Mouse (Mus musculus) forebrain, embryonic 16.5 days (tissue): Measurements from ENCODE around the gene Car2. TPM values are rescaled to one million over a fixed set of nuclear protein-coding genes. Genes with fewer than 3 reads are reported as not detected.

Experiments used
- ATAC-seq: fragments of 200-750 bp; cut with Nextera tagmentation; 2 replicates; pipeline ENCODE4 v1.8.0; 2017; ENCODE audit warnings: mild to moderate bottlenecking, moderate library complexity
- H3K27ac ChIP-seq: fragments of 300-500 bp; sonication (generic); 2 replicates; pipeline ENCODE4 v1.5.1; 2014; ENCODE audit warnings: low read length, control low read depth
- H3K27me3 ChIP-seq: fragments of 300-500 bp; sonication (generic); replicated peaks from 2 replicates; pipeline ENCODE4 v1.6.1; 2014; ENCODE audit warnings: low read length; ENCODE audit not compliant: control insufficient read depth, insufficient read depth
- H3K36me3 ChIP-seq: fragments of 300-500 bp; sonication (generic); 2 replicates; pipeline ENCODE4 v1.6.1; 2014; ENCODE audit not compliant: control insufficient read depth, insufficient read depth
- H3K4me1 ChIP-seq: fragments of 300-500 bp; sonication (generic); replicated peaks from 2 replicates; pipeline ENCODE4 v1.6.1; 2014; ENCODE audit warnings: low read length; ENCODE audit not compliant: control insufficient read depth, insufficient read depth
- H3K4me2 ChIP-seq: fragments of 300-500 bp; sonication (generic); 2 replicates; pipeline ENCODE4 v1.6.1; 2014; ENCODE audit warnings: mild to moderate bottlenecking, low read length, control low read depth
- H3K4me3 ChIP-seq: fragments of 300-500 bp; sonication (generic); replicated peaks from 2 replicates; pipeline ENCODE4 v1.5.1; 2014; ENCODE audit warnings: mild to moderate bottlenecking, low read length, control low read depth
- H3K9ac ChIP-seq: fragments of 300-500 bp; sonication (generic); replicated peaks from 2 replicates; pipeline ENCODE4 v1.6.1; 2014; ENCODE audit warnings: low read depth, low read length, control low read depth
- H3K9me3 ChIP-seq: fragments of 300-500 bp; sonication (generic); 2 replicates; pipeline ENCODE4 v1.6.1; 2016; ENCODE audit warnings: low read length; ENCODE audit not compliant: control insufficient read depth
- WGBS: fragments of 180-500 bp; shearing (Covaris S2); extraction: QIAGEN DNeasy Blood & Tissue Kit; methylation state at CpG from one replicate; pipeline ENCODE4 v1.1.7; 2014; 5-methylcytosine and 5-hydroxymethylcytosine counted together
- polyA plus RNA-seq: library from polyadenylated mRNA; unstranded; fragments of >200 nt; fragmentation: Nextera tagmentation; extraction: Ambion mirVana; gene quantifications from 2 replicates; pipeline ENCODE4 v1.2.1, GENCODE M21; 2015

Car2 gene
- polyA plus RNA-seq, 1 experiment from 2014 or later: 20.3 TPM

GRCm38 (mm10) chr3:14950031-14950430 is 64.0 kb downstream of the Car2 start:
- Histone ChIP-seq H3K36me3 (no peaks in the 10 kb centered on the region), H3K4me1 (no peaks in the 10 kb centered on the region), H3K9me3 (no peaks in the 10 kb centered on the region), H3K4me2 (no peak overlapping the region), H3K27ac (no peak overlapping the region), H3K9ac (no peak overlapping the region), H3K4me3 (no peak overlapping the region), H3K27me3 (no peaks in the 10 kb centered on the region)
- ATAC-seq: no peak
- WGBS: 85% methylated on average over 2 of the region's 2 CpGs

Other genes starting within 250 kb of the Car2 start
- 0.96 and 1.4 TPM in 2 replicates for gene Car13, start 244.5 kb upstream of the Car2 start, polyA plus RNA-seq
- gene Car1, start 77.9 kb upstream of the Car2 start, polyA plus RNA-seq: not detected in 2 replicates
- 1.2 and 2.2 TPM in 2 replicates for gene Car3, start 22.8 kb upstream of the Car2 start, polyA plus RNA-seq